Mouse (Mus musculus) testis, adult 2 months (tissue): ENCODE results near the gene Magi1.

ENCODE experiments used
- CTCF ChIP-seq: fragments of 200-500 bp; IDR thresholded peaks from 2 replicates; pipeline ENCODE4 v1.5.1; 2012; ENCODE audit warnings: low read depth, mild to moderate bottlenecking, inconsistent platforms, low read length, moderate library complexity; ENCODE audit not compliant: control insufficient read depth, insufficient read depth, insufficient replicate concordance
- POLR2A ChIP-seq: fragments of 200-500 bp; IDR thresholded peaks from 2 replicates; pipeline ENCODE4 v1.6.1; 2012; ENCODE audit warnings: low read depth, mild to moderate bottlenecking, inconsistent platforms, low read length, moderate library complexity; ENCODE audit not compliant: control insufficient read depth

DNA sequence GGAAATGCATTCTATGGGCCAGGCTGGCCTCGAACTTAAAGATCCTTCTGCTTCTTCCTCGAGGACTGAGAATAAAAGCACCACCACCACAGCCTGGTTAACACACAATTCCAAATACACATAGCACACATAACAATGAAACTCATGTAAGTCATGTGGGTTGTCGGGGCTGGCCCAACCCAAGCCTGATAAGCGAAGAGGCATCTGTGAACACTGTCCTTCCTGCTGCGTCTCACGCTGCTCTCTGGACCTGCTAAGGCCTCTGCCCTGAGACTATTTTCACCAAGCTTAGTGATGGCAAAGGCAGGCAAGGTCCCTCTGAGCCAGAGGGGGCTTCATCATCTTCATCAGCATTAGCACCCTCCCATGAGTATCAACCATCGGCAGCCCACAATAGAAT, 360.8 kb downstream of the Magi1 start:
- no peak for TF ChIP-seq POLR2A
- TF ChIP-seq CTCF, result no peak
